In the genomic region with DNA sequence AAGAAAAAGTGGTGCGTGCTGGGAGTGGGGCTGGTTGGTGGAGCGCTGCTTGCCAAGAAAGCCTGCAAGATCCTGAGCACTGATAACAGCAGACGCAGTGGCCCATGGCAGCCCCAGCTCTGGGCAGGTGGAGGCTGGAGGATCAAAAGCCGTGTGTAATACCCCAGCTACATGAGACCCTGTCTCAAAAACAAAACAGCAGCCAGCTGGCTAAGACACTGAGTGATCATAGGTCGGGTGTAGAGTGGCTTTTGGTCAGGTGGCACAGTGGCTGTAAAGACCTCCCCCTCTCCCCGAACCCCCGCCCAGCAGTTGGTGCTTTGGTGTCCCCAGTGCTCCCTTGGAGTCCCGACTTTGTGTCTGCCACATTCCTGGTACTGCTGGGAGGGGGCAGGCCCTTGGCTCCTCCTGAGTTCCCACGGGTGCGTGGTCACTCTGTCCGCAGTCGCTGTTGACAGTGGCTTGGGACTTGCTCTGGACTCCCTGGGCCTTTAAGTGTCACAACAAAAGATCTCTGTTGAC, we compare ENCODE assay signal across 8 mouse cellular contexts. TPM values are rescaled to one million over a fixed set of nuclear protein-coding genes. Genes with fewer than 3 reads are reported as not detected.
DNase-seq lines count a peak whose midpoint lies in the region; ATAC-seq and TF ChIP-seq lines count a peak whose summit lies in the region.

No protein-coding gene starts in this region.

- in situ Hi-C loops in Patski (cut with MboI; ENCODE audit: low pct_unique_long_range_greater_than_20kb), result loop anchor here (5.0 kb wide), 2 partner anchors 33 to 73 kb away; no protein-coding TSS in a partner anchor

- no peaks in the 10 kb centered on the region for H3K27me3 ChIP-seq in kidney, embryonic 16.5 days (ENCODE audit: insufficient read depth, low read length)
- no peaks in the 10 kb centered on the region for H3K27me3 ChIP-seq in Patski
- H3K27me3 ChIP-seq in forebrain, embryonic 14.5 days (replicated peaks; ENCODE audit: control insufficient read depth, insufficient read depth, low read length), result no peaks in the 10 kb centered on the region
- no peaks in the 10 kb centered on the region for H3K27me3 ChIP-seq in liver, embryonic 13.5 days
- H3K27me3 ChIP-seq in stomach, embryonic 15.5 days (replicated peaks), result no peaks in the 10 kb centered on the region

- CTCF ChIA-PET in Patski (lab: Charles Lee), result interaction anchor here (0.8 to 2.5 kb wide), 7 partner anchors 9 to 76 kb away, joined by 3 to 8 read pairs (median 4); partner anchors contain the start of gene Foxk1

- WGBS in kidney, embryonic 16.5 days, result 3% methylated on average over 11 of the region's 12 CpGs
- under 1% methylated on average over 12 of the region's 12 CpGs for WGBS in forebrain, embryonic 14.5 days
- WGBS in liver, embryonic 13.5 days (ENCODE audit: insufficient replicate concordance), result 5% methylated on average over 12 of the region's 12 CpGs
- 5% methylated on average over 12 of the region's 12 CpGs for WGBS in stomach, embryonic 15.5 days

- peaks cover 58% of the 10 kb centered on the region for H3K4me1 ChIP-seq in kidney, embryonic 16.5 days (ENCODE audit: insufficient read depth, low read length)
- H3K4me1 ChIP-seq in forebrain, embryonic 14.5 days (ENCODE audit: control insufficient read depth, insufficient read depth, low read length), result peaks cover 14% of the 10 kb centered on the region
- peaks cover 67% of the 10 kb centered on the region for H3K4me1 ChIP-seq in liver, embryonic 13.5 days (replicated peaks)
- H3K4me1 ChIP-seq in stomach, embryonic 15.5 days, result peaks cover 52% of the 10 kb centered on the region

- no peaks in the 10 kb centered on the region for H3K9me3 ChIP-seq in kidney, embryonic 16.5 days (ENCODE audit: low read length)
- H3K9me3 ChIP-seq in forebrain, embryonic 14.5 days (replicated peaks; ENCODE audit: control insufficient read depth, low read length), result no peaks in the 10 kb centered on the region
- H3K9me3 ChIP-seq in liver, embryonic 13.5 days (replicated peaks), result no peaks in the 10 kb centered on the region
- H3K9me3 ChIP-seq in stomach, embryonic 15.5 days, result no peaks in the 10 kb centered on the region

- peak overlapping the region; percentile 55 for H3K4me2 ChIP-seq in kidney, embryonic 16.5 days (replicated peaks; ENCODE audit: low read depth, low read length)
- peak overlapping the region; percentile 44 for H3K4me2 ChIP-seq in forebrain, embryonic 14.5 days (ENCODE audit: low read length)
- H3K4me2 ChIP-seq in liver, embryonic 13.5 days, result peak overlapping the region; percentile 95
- peak overlapping the region; percentile 63 for H3K4me2 ChIP-seq in stomach, embryonic 15.5 days

- DNase-seq in kidney, adult 9 months, result no peak
- DNase-seq in Patski (ENCODE audit: low read depth, low spot score), result no peak
- no peak for DNase-seq in forebrain, embryonic 14.5 days (ENCODE audit: low spot score)
- peak; percentile 32 for DNase-seq in liver, embryonic 13.5 days
- no peak for DNase-seq in right cerebral cortex, postnatal 25 days
- no peak for DNase-seq in right cerebral cortex, postnatal 14 days

- H3K27ac ChIP-seq in kidney, embryonic 16.5 days (ENCODE audit: low read length), result peak overlapping the region; percentile 94
- H3K27ac ChIP-seq in forebrain, embryonic 14.5 days (ENCODE audit: low read depth, low read length), result peak overlapping the region; percentile 10
- H3K27ac ChIP-seq in liver, embryonic 13.5 days, result peak overlapping the region; percentile 92
- H3K27ac ChIP-seq in stomach, embryonic 15.5 days, result peak overlapping the region; percentile 96

- peak overlapping the region; percentile 30 for H3K4me3 ChIP-seq in kidney, embryonic 16.5 days (ENCODE audit: low read length)
- peak overlapping the region; percentile 18 for H3K4me3 ChIP-seq in forebrain, embryonic 14.5 days (ENCODE audit: low read depth, low read length)
- peak overlapping the region; percentile 61 for H3K4me3 ChIP-seq in liver, embryonic 13.5 days (replicated peaks)
- H3K4me3 ChIP-seq in stomach, embryonic 15.5 days (replicated peaks), result peak overlapping the region; percentile 32

- H3K9ac ChIP-seq in kidney, embryonic 16.5 days (replicated peaks; ENCODE audit: low read length), result peak overlapping the region; percentile 50
- peak overlapping the region; percentile 21; the same call in 1 of the 2 replicates for H3K9ac ChIP-seq in forebrain, embryonic 14.5 days (ENCODE audit: low read length)
- peak overlapping the region; percentile 80 for H3K9ac ChIP-seq in liver, embryonic 13.5 days
- 0 out of 2 replicates have a peak overlapping the region, but pooled peaks have one; percentile 7 for H3K9ac ChIP-seq in stomach, embryonic 15.5 days

- POLR2A ChIA-PET in Patski (lab: Charles Lee), result interaction anchor here (0.9 to 2.5 kb wide), 3 partner anchors 38 to 73 kb away, joined by 4 to 14 read pairs (median 5); partner anchors contain the start of gene Foxk1

- TF ChIP-seq CTCF in Patski (IDR thresholded peaks at IDR 0.05), result no peak

- H3K36me3 ChIP-seq in kidney, embryonic 16.5 days (ENCODE audit: insufficient read depth, low read length), result peaks cover 16% of the 10 kb centered on the region
- peaks cover 18% of the 10 kb centered on the region for H3K36me3 ChIP-seq in forebrain, embryonic 14.5 days (ENCODE audit: control insufficient read depth, insufficient read depth, low read length)
- peaks cover 25% of the 10 kb centered on the region for H3K36me3 ChIP-seq in liver, embryonic 13.5 days
- peaks cover 21% of the 10 kb centered on the region for H3K36me3 ChIP-seq in stomach, embryonic 15.5 days

- peak; percentile 49 for ATAC-seq in kidney, embryonic 16.5 days (ENCODE audit: low FRiP score, low TSS enrichment)
- ATAC-seq in Patski, result peak; percentile 18
- peak; percentile 49 for ATAC-seq in forebrain, embryonic 14.5 days
- ATAC-seq in liver, embryonic 13.5 days (ENCODE audit: low read depth), result peak; percentile 13
- ATAC-seq in stomach, embryonic 15.5 days (ENCODE audit: insufficient read depth, low FRiP score, low read depth), result peak; percentile 24

RNA-seq across cellular contexts. Expression of gene Ap5z1, which starts 23.8 kb away (rescaled TPM):
- polyA plus RNA-seq in kidney, embryonic 16.5 days (2015; fragmentation: Nextera tagmentation; extraction: Ambion mirVana), result 13.2 and 13.8 TPM in 2 replicates
- polyA plus RNA-seq in Patski (2021), result 30.6 TPM
- 9.4 and 14.3 TPM in 2 replicates for polyA plus RNA-seq in forebrain, embryonic 14.5 days (2014; fragmentation: Nextera tagmentation; extraction: Ambion mirVana)
- 4.5 and 5.0 TPM in 2 replicates for polyA plus RNA-seq in liver, embryonic 13.5 days (2015; fragmentation: Nextera tagmentation; extraction: Ambion mirVana)
- polyA plus RNA-seq in stomach, embryonic 15.5 days (2015; fragmentation: Nextera tagmentation; extraction: Ambion mirVana), result 8.5 and 9.4 TPM in 2 replicates

RNA-seq across cellular contexts. Expression of gene Foxk1, which starts 38.7 kb away (rescaled TPM):
- 3.6 and 4.4 TPM in 2 replicates for polyA plus RNA-seq in kidney, embryonic 16.5 days (2015; fragmentation: Nextera tagmentation; extraction: Ambion mirVana)
- 29.3 TPM for polyA plus RNA-seq in Patski (2021)
- 1.8 and 2.8 TPM in 2 replicates for polyA plus RNA-seq in forebrain, embryonic 14.5 days (2014; fragmentation: Nextera tagmentation; extraction: Ambion mirVana)
- polyA plus RNA-seq in liver, embryonic 13.5 days (2015; fragmentation: Nextera tagmentation; extraction: Ambion mirVana), result 1.7 and 1.8 TPM in 2 replicates
- polyA plus RNA-seq in stomach, embryonic 15.5 days (2015; fragmentation: Nextera tagmentation; extraction: Ambion mirVana), result 5.6 and 5.7 TPM in 2 replicates

Comparison
In these comparisons a context has a peak if more than half of its experiments do, and no peak if none do; other contexts are left out.
1. H3K27ac ChIP-seq: peak in every context shown above with its lines; median percentile 96 in stomach, embryonic 15.5 days; 94 in kidney, embryonic 16.5 days; 92 in liver, embryonic 13.5 days; 10 in forebrain, embryonic 14.5 days.
2. H3K4me2 ChIP-seq: peak in every context shown above with its lines; median percentile 95 in liver, embryonic 13.5 days; 63 in stomach, embryonic 15.5 days; 55 in kidney, embryonic 16.5 days; 44 in forebrain, embryonic 14.5 days.
3. H3K9ac ChIP-seq: peak in every context shown above with its lines; median percentile 80 in liver, embryonic 13.5 days; 50 in kidney, embryonic 16.5 days; 21 in forebrain, embryonic 14.5 days; 7 in stomach, embryonic 15.5 days.